Mouse (Mus musculus): ENCODE data around the gene Usp51. TPM values are rescaled to one million over a fixed set of nuclear protein-coding genes. Genes with fewer than 3 reads are reported as not detected.
"Not testable (repeated sequence)": the region's sequence is repeated elsewhere in the genome, so short reads cannot be mapped to it uniquely, and the experiment has no call there.

The Usp51 gene
- total RNA-seq (2021) = 2.8 and 3.5 TPM in 2 replicates
- long read RNA-seq, experiment 1 = 0 reads
- long read RNA-seq, experiment 2, partial matches to known transcripts = 0 of 1 reads
- long read RNA-seq, experiment 2, other reads (novel, unspliced or antisense) = 0 of 1 reads

DNA sequence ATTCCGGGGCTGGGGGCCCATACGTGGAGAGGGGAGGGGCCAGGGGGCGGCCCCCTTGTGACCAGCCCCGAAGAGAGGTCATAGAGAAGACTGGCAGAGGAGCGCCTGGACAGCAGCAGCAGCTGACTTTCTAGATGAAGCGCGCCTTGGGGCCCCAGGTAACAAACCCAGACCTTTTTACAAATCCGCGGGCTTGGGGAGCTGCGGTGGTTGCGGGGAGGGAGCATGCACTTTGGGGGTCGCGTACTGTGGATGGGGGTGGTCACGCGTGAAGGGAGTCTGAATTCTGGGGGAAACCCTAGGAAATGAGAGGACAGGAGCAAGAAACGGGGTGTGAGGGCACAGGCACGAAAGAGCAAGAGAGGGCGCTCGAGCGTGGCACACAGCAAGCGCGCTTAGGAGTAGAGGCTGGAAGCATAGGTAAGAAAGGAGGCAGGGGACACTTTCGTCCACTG lies at the start of gene Usp51:
TSS of gene Usp51 (plus strand) at position 83 of the 455 bp plus-strand sequence.
- DNase-seq = peak; percentile 39

GRCm38 (mm10) chrX:152969606-152970005 lies 36.7 kb upstream of the Usp51 start:
- peak; percentile 8 for DNase-seq

- DNase-seq = not testable (repeated sequence)
These were observed 32.6 kb upstream of the Usp51 start for GRCm38 (mm10) chrX:152973476-152974203.

DNA sequence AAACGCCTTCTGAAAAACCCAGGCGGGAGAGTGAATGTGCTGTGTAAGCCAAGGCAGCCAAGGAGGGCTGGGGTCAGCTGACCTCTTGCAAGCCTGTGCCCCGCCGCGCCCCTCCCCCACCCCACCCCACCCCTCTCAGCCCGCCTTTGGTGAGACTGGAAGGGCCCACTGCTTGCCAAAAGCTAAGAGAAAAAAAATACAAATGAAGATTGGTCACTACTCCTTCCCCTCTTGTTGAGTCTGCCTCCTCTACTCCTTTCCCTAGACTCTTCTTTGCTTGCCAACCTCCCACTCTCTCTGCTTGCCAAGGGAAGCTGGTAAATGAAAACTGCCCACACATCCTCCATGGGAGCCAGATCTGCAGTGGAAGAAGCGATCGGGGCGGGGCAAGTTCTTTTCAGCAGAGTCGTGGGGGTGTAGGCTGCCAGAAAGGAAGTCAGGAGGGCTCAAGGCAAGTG lies 32.0 kb upstream of the Usp51 start:
- peak; percentile 17 for DNase-seq

DNA sequence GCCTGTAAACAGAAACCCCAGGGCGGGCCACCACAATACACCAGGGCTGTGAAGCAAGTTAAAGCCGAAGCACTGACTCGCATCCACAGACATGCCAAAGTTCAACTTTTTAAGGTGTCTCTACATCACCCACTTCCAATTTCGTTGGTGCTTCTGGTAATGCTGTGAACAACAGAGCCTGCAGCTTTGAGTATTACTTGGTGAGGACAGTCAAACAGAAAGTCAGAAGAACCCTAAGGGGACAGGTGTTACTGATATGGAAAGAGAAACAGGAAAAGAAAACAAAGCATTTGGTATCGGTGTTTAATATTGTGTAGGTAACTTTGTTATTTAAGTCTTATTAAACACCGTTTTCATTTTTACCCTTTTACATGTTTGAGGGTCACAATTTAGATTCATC lies 29.7 kb upstream of the Usp51 start:
- no peak for DNase-seq

GRCm38 (mm10) chrX:152985009-152985408 lies 21.3 kb upstream of the Usp51 start:
- no peak for DNase-seq

DNA sequence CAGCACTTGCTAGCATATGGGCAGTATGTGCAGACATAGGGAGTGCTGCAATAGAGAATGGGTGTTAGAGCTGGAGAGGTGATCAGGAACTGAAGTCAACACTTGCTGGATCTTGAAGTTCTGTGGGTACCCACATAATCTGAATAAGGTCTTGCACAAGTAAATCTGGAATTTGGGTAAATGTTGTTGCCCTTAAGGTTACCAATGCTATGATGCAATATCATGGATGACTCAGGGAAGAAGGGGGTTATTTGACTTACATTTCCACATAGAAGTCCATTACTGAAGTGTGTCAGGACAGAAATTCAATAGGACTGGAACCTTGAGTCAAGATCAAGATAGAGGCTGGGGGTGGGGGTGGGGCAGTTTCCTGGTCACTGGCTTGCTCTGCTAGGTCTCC lies 16.4 kb upstream of the Usp51 start:
- DNase-seq = not testable (repeated sequence)

GRCm38 (mm10) chrX:152996105-152996504 lies 10.2 kb upstream of the Usp51 start:
- not testable (repeated sequence) for DNase-seq

DNA sequence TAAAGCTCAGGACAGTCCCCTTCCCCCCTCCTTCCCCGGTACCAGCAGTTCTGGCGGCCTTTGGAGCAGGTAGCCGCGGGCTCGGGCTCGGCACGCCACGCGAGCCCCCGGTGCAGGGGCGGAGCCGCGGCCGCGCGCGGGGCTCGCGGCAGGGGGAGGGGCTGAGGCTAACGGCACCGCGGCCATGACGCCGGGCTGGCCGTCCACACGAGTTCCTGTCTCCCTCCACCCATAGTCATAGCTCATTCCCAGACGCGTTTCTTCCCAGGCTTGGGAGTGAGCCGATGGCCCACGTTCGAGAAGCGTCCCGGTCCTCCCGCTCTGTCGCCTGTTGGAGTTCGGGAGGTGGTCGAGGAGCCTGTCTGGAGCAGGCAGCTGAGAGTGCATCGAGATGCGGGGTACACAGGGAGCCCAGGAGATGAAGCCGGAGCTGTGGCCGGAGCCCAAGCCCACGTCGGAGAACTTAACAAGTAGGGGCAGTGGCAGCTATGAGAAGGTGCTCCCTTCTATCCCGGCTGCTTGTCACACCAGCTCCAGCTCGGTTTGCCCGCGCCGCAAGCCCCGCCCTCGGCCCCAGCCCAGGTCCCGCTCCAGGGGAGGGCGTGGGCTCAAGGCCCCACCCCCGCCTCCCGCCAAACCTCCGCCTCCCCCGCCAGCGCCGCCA lies 884 bp downstream of the Usp51 start:
- DNase-seq = peak; percentile 67

- DNase-seq = no peak
These were observed 1.4 kb downstream of the Usp51 start for GRCm38 (mm10) chrX:153007685-153008047.

- not testable (repeated sequence) for DNase-seq
These were observed 19.0 kb downstream of the Usp51 start for GRCm38 (mm10) chrX:153025255-153025654.

GRCm38 (mm10) chrX:153025709-153026108 lies 19.4 kb downstream of the Usp51 start:
- not testable (repeated sequence) for DNase-seq

DNA sequence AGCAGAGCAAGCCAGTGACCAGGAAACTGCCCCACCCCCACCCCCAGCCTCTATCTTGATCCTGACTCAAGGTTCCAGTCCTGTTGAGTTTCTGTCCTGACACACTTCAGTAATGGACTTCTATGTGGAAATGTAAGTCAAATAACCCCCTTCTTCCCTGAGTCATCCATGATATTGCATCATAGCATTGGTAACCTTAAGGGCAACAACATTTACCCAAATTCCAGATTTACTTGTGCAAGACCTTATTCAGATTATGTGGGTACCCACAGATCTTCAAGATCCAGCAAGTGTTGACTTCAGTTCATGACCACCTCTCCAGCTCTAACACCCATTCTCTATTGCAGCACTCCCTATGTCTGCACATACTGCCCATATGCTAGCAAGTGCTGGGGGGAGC lies 25.3 kb downstream of the Usp51 start:
- not testable (repeated sequence) for DNase-seq

GRCm38 (mm10) chrX:153037087-153037971 lies 31.1 kb downstream of the Usp51 start, which contains the start of gene Mageh1:
TSS of gene Mageh1 (minus strand) at chrX:153037575.
- peak; percentile 85 for DNase-seq

DNA sequence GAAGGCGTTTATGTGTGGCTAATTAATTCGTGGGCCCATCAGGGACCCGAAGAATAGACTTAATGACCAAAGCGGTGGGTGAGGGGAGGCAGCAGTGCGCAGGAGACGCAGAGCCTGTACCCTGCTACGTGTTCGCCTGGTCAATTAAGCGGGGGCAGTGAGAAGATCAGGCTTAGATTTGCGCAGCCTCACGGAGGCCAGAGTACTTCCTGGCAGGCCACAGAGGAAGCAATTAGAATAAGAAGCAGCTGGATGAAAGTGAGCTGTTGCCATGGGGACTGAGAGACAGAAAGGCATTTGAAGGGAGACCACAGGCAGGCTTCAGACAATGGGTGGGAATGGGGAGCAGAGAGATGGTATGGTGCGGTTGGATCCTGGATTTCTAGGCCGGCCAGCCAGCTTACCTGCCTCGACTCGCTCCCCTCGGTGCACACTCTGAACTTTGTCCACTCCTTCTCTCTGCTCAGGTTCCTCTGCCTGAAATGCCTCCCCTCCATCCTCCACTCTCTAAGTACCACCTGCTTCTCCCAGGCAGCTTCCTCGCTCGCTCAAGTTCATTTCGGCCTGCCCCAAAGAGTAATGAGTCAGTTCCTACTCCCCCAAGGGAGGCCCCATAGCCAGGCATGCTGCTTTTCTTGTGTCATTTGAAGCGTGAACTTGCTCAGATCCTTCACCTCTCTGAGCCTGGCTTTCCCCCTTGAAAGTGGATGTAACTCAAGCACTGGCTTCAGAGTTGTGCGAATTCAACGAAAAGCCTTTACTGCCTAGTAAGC lies 31.9 kb downstream of the Usp51 start:
- DNase-seq = not testable (repeated sequence)

Other genes with a start within 250 kb of the Usp51 start
- 8.7 and 10.0 TPM in 2 replicates for gene Shroom2, start 237.0 kb upstream of the Usp51 start, total RNA-seq (2021)
- not detected in 2 replicates for gene Gpr143, start 224.5 kb upstream of the Usp51 start, total RNA-seq (2021)
- 21.7 and 27.0 TPM in 2 replicates for gene Mageh1, start 31.1 kb downstream of the Usp51 start, total RNA-seq (2021)
- gene Foxr2, start 112.3 kb downstream of the Usp51 start, total RNA-seq (2021) = not detected in 2 replicates
- 9.0 and 9.5 TPM in 2 replicates for gene Rragb, start 133.5 kb downstream of the Usp51 start, total RNA-seq (2021)
- gene Klf8, start 231.0 kb downstream of the Usp51 start, total RNA-seq (2021) = 0.41 and 1.2 TPM in 2 replicates